Mouse (Mus musculus) liver, adult 2 months (tissue): ENCODE results near the gene Lrrc23.

ENCODE experiments used
- CTCF ChIP-seq: fragments of 200-500 bp; IDR thresholded peaks from 2 replicates; pipeline ENCODE4 v1.5.1; 2011; ENCODE audit warnings: low read depth, low read length, control low read depth
- POLR2A ChIP-seq: fragments of 200-500 bp; IDR thresholded peaks from 2 replicates; pipeline ENCODE4 v1.6.1; 2011; ENCODE audit warnings: low read length, control low read depth; ENCODE audit not compliant: insufficient read depth; ENCODE audit errors: extremely low read depth

GRCm38 (mm10) chr6:124780917-124781316, 1.4 kb upstream of the Lrrc23 start:
- TF ChIP-seq CTCF, result no peak
- no peak for TF ChIP-seq POLR2A
